Mouse (Mus musculus): Measurements from ENCODE around the gene Rprd2. TPM values are rescaled to one million over a fixed set of nuclear protein-coding genes. Genes with fewer than 3 reads are reported as not detected.

Rprd2 gene
- total RNA-seq, 2 experiments from 2014 or later: 12.4 to 26.7 TPM

- no peak for ATAC-seq (replicated peaks; ENCODE audit: low FRiP score, poor library complexity, severe bottlenecking)
These were observed 61.9 kb downstream of the Rprd2 start for GRCm38 (mm10) chr3:95756808-95757207.

- ATAC-seq (replicated peaks; ENCODE audit: low FRiP score, poor library complexity, severe bottlenecking): peak; percentile 98
These were observed 64.1 kb downstream of the Rprd2 start for GRCm38 (mm10) chr3:95754345-95755206.

- no peak for ATAC-seq (replicated peaks; ENCODE audit: low FRiP score, poor library complexity, severe bottlenecking)
These were observed 65.7 kb downstream of the Rprd2 start for GRCm38 (mm10) chr3:95752935-95753334.

DNA sequence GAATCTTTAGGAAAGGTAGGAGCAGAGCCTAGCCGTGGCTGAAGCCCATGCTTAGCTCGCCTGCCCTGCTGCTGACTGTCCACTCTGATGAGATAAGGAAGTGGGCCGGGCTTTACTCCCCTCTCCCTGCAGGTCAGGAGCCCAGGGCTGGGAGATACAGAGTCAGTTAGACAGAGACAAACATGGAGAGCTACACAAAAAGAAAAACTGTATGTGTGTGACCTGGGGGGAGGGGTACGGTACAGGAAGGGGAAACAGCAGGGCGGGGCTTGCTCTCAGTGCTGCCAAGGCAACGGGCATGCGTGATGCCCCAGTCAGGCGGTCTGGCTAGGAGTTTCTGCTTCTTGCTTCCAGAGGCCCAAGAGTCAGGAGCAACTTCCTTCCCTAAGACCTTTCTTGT lies 78.3 kb downstream of the Rprd2 start:
- no peak for ATAC-seq (replicated peaks; ENCODE audit: low FRiP score, poor library complexity, severe bottlenecking)

DNA sequence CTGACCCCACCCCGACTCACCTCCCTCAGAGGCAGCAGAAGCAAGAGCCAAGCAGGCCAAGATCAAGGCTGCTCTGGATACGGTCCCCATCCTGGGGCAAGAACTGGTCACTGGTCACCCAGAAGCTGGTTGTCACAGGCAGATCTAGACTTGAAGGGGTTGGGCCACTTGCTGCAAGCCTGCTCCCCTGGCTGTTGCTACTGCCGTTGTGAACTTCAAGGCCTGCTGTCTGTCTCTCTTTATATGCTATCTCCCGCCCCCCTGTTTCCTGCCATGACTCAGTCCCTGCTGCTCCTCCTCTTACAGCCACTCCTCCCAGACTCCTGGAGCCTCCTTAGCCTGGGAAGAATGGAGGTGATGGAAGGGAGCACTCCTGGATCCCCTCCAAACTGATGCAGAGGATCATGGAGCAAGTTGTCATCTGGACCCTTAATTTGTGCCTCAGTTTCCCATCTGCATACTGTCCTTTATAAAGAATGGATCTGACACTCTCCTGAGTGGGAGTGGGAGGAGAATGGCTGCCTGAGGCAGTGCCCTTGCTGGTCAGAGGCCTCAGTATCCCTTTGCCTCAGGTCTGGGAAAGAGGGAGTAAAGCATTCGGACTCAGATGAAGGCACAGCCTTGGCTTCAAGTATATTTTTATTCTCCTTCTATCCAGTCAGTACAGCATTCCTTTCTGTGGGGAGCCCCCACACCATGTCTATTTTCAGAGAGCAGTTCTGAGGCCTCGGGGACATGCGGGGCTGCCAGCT lies 79.1 kb downstream of the Rprd2 start, which contains the start of gene Ecm1:
Gene Ecm1, minus strand, starts transcription at position 217 of the 752 bp plus-strand sequence.
- ATAC-seq (replicated peaks; ENCODE audit: low FRiP score, poor library complexity, severe bottlenecking): no peak

DNA sequence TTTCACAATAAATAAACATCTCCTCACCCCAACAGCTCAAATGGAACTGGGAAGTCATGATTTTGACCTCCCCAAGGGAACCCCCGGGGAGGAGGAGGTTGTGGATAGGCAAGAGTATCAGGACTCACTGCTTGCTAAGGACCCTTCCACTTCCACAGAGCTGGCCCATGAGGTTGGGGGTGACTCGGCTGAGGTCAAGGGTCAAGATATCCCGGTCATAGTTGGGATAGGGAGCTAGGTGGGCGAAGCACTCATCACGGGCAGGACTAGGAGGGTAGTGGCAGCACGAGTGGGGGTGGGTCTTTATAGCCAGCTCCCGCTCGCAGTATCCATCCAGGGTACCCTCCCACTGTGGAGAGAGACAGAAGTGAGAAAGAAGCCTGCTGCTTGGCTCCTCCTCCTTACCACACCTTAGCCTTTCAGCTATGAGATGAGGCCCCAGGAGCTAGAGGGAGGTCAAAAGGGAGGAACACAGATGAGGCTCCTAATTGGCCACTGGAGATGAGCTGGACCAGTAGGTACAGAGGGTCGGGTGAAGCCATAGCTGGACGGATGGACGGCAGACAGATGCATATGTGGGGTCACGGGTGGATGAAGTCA lies 83.5 kb downstream of the Rprd2 start:
- no peak for ATAC-seq (replicated peaks; ENCODE audit: low FRiP score, poor library complexity, severe bottlenecking)

DNA sequence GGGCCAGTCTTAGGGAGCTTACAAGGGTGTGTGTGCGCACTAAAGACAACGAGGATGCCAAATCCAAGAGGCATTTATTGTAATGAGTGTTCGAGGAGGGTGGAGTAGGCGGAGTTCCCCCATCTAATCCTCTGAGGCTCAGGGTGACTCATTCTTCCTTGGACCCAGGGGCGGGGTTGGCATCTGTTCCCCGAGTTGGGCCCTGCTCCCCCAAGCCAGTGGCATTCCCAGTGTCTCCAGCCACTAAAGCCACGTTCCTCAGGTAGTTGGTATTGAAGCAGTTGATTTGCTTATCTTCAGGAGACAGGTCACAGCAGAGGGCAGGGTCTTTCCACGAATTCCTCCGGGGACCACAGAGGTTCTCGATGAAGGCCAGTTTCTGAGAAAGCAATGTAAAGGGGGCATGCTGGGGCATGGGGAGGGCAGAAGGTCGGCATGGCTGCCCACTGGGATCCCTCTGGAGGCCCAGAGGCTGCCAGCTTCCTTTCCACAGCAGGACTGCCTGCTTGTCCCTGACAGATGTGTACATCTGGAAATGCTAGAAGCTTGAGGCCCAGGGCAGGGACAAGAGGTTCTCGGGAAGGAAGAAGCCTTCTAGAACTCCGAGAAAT lies 84.5 kb downstream of the Rprd2 start:
- no peak for ATAC-seq (replicated peaks; ENCODE audit: low FRiP score, poor library complexity, severe bottlenecking)

GRCm38 (mm10) chr3:95732744-95733521 lies 85.7 kb downstream of the Rprd2 start:
- ATAC-seq (replicated peaks; ENCODE audit: low FRiP score, poor library complexity, severe bottlenecking): peak; percentile 60

DNA sequence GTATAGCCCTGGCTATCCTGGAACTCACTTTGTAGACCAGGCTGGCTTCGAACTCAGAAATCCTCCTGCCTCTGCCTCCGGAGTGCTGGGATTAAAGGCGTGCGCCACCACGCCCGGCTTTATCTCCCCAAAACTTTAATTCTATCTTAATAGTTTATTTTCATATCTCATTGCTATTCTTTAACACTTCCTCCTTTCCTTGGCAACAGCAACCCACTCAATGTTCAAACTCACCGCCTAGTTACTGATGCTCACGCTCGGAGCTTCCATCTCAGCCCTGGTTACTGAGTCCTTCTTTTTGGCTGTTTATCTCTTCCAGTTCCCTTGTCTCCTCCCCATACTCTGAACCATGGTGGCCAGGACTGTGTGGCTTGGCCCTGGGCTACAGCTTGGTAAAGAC lies 86.4 kb downstream of the Rprd2 start:
- ATAC-seq (replicated peaks; ENCODE audit: low FRiP score, poor library complexity, severe bottlenecking): no peak

DNA sequence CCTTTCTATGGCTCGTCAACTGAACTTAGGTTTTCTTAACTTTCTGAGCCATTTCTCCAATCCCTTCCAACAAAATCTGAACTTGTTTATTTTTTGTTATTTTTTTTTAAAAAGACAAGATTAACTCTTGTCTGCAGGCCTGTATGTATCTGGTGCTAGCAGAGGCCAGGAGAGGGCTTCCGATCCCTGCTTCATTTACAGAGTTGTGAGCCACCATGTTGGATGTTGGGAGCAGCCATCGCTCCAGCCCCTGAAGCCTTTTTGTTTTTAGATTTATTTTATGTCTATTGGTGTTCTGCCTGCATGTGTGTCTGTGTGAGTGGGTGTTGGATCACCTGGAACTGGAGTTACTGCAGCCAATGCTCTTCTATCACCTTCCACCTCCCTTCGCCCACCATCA lies 86.9 kb downstream of the Rprd2 start:
- no peak for ATAC-seq (replicated peaks; ENCODE audit: low FRiP score, poor library complexity, severe bottlenecking)

GRCm38 (mm10) chr3:95730431-95730830 lies 88.2 kb downstream of the Rprd2 start:
- ATAC-seq (replicated peaks; ENCODE audit: low FRiP score, poor library complexity, severe bottlenecking): no peak

DNA sequence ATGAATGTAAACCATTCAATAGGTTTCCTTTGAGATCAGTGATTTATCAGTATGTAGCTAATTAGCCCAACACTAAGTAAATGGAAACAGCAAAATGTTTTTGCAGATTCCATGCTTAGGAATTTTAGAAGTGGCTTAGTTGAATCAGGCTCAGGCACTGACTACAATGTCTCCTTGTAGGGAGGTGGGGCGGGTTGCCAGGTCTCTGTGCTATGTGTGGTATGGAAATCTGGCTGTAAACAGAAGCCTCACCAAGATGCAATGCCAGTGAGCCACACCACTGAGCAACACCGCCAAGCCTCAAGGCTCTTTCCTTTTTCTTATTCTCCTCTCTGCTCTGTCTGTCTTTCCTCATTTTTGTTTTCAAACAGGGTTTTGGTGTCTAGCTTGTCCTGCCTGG lies 89.8 kb downstream of the Rprd2 start:
- ATAC-seq (replicated peaks; ENCODE audit: low FRiP score, poor library complexity, severe bottlenecking): no peak

GRCm38 (mm10) chr3:95726696-95727358 lies 91.8 kb downstream of the Rprd2 start:
- no peak for ATAC-seq (replicated peaks; ENCODE audit: low FRiP score, poor library complexity, severe bottlenecking)

GRCm38 (mm10) chr3:95725863-95726262 lies 92.8 kb downstream of the Rprd2 start:
- ATAC-seq (replicated peaks; ENCODE audit: low FRiP score, poor library complexity, severe bottlenecking): no peak

GRCm38 (mm10) chr3:95722386-95722785 lies 96.3 kb downstream of the Rprd2 start:
- no peak for ATAC-seq (replicated peaks; ENCODE audit: low FRiP score, poor library complexity, severe bottlenecking)

GRCm38 (mm10) chr3:95718153-95718552 lies 100.5 kb downstream of the Rprd2 start:
- ATAC-seq (replicated peaks; ENCODE audit: low FRiP score, poor library complexity, severe bottlenecking): no peak

GRCm38 (mm10) chr3:95716075-95716474 lies 102.6 kb downstream of the Rprd2 start:
- no peak for ATAC-seq (replicated peaks; ENCODE audit: low FRiP score, poor library complexity, severe bottlenecking)

Data from erythroblast, adult 5-6 weeks (primary cell).